Mouse (Mus musculus): ENCODE measurements around the gene Rps6kc1.
"Not testable (repeated sequence)": the region's sequence is repeated elsewhere in the genome, so short reads cannot be mapped to it uniquely, and the experiment has no call there.

Gene Rps6kc1

DNA sequence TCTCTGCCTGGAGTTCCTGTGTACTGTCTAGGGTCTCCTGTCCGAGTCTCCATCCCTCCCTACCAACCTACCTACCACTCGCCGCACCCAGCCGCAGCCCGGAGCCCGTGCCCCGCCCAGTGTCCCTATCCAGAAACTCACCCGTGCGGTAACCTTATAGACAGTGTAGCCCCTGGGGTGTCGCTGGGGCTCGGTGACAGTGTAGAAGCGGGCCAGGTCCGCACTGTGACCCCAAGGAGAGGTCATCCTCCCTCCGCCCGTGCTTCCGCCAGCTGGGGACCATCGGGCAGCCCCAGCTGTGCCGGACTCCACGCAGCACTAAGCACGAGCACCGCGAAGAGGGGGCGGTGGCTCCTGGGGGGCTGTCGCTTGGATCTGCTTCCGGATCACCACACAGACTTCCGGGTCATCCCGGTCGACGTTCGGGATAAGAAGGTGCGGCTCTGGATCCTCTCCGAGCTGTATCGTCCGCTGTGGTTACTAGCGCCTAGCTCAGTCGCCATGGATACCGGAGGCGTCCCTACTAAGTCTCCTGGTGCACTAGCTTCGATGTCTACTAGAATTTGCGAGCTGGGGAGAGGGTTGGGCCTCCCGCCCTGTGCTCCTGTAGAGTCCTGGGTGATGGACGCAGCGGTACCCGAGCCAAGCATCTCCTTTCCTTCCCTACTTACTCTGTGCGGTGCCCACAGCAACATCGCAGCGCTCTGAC is at the start of gene Rps6kc1:
Gene Rps6kc1, minus strand, starts transcription at position 356 of the 709 bp plus-strand sequence.
- in situ Hi-C loops (cut with MboI), result no loop called here

GRCm38 (mm10) chr1:190958821-190959220 is 47.3 kb upstream of the Rps6kc1 start:
- in situ Hi-C loops (cut with MboI), result no loop called here

DNA sequence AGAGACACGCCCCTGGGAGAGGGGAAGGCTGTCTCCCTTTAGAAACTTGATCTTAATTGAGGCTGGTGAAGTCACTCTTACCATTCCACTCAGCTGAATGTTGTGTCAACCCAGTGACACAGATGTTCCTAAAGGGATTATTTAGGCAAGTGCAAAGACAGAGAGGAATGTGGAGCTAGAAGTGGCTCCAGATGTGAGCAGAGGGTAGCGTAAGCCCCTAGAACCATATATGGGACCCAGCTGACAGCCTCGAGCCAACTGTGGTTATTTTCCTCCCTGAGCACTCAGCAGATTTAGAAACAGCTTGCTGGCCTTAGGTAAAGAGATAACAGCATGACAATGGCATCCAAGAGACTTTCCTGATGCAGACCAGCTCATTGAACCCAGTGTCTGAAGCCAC is 41.4 kb upstream of the Rps6kc1 start:
- in situ Hi-C loops (cut with MboI), result no loop called here

- in situ Hi-C loops (cut with MboI), result no loop called here
These were observed 39.4 kb upstream of the Rps6kc1 start for GRCm38 (mm10) chr1:190951014-190951413.

- in situ Hi-C loops (cut with MboI), result no loop called here
These were observed 37.3 kb upstream of the Rps6kc1 start for GRCm38 (mm10) chr1:190948846-190949245.

- in situ Hi-C loops (cut with MboI), result no loop called here
These were observed 36.9 kb upstream of the Rps6kc1 start for GRCm38 (mm10) chr1:190948439-190948838.

DNA sequence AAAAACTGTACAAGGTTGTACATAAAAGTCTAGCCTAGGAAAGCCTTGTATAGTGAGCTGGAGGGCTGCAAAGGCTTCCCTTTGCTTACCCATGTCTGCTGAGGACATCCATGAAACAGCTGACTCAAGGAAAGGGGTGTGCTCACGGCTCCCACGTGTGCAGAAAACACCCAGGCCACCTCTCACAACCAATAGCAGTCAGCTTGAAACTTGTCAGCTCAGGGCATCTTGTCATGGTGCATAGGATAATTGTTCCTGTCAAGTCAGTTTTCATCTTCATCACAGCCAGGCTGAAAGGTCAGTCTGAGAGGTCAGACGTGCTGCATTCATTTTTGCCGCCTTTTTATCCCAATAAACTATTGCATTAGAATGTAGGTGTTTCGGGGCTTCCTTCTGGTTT is 36.4 kb upstream of the Rps6kc1 start:
- in situ Hi-C loops (cut with MboI), result no loop called here

DNA sequence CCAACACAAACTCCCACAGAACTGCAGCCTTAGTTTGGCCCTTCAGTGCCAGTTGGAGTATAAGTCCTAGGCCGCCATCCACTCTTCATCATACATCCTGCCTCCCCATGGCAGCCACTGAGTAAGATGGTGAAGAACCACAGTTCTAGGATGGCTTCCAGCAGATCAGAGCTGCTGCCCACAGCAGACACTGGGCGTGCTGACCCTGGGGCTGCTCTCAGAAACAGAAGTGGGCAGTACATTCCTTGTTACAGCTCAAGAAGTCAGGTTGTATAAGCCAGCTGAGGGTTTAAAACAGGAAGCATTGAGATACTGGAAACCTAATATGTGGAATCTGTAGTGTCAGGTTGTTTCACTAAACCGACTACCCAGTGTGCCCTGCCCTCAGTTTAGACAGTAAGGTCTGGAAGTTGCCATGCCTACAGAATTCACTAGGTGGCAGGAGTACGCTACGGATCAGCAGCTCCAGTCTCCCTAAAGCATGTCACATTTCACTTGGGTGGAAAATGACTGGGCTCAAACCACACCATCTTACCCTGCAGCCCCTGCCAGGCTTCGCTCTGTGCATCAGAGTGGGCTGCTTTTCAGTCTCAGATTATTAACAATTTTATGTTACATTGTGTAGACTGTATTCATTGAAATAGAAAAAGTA is 32.7 kb upstream of the Rps6kc1 start:
- in situ Hi-C loops (cut with MboI), result no loop called here

DNA sequence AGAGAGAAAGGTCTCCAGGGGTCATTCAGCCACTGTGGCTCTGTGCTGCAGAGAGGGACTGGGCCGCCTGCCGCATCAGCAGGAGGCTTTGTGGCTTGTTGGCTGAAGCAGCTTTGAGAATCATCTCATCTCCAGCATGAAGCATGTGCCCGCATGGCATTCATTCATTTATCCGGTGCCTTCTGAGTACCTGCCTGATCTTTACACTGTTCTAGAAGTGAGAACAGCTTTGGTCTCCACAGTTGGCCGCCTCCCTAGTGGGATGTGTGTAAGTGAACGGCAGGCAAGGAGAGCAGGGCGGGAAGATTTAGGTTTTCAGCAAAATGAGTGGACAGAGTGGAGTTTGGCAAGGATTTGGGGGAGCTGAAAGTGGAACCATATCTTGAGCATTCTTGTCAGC is 28.2 kb upstream of the Rps6kc1 start:
- in situ Hi-C loops (cut with MboI), result no loop called here

GRCm38 (mm10) chr1:190930181-190930580 is 18.6 kb upstream of the Rps6kc1 start:
- in situ Hi-C loops (cut with MboI), result no loop called here

GRCm38 (mm10) chr1:190929010-190929695 is 17.6 kb upstream of the Rps6kc1 start:
- in situ Hi-C loops (cut with MboI), result no loop called here

GRCm38 (mm10) chr1:190928370-190929009 is 16.9 kb upstream of the Rps6kc1 start:
- in situ Hi-C loops (cut with MboI), result no loop called here

- in situ Hi-C loops (cut with MboI), result no loop called here
These were observed 16.3 kb upstream of the Rps6kc1 start for GRCm38 (mm10) chr1:190927751-190928369.

- in situ Hi-C loops (cut with MboI), result no loop called here
These were observed 15.7 kb upstream of the Rps6kc1 start for GRCm38 (mm10) chr1:190927311-190927710.

- in situ Hi-C loops (cut with MboI), result not testable (repeated sequence)
These were observed 13.2 kb upstream of the Rps6kc1 start, which contains the start of gene Angel2 for GRCm38 (mm10) chr1:190924812-190925211. TSS of gene Angel2 (plus strand) at chr1:190925112.

DNA sequence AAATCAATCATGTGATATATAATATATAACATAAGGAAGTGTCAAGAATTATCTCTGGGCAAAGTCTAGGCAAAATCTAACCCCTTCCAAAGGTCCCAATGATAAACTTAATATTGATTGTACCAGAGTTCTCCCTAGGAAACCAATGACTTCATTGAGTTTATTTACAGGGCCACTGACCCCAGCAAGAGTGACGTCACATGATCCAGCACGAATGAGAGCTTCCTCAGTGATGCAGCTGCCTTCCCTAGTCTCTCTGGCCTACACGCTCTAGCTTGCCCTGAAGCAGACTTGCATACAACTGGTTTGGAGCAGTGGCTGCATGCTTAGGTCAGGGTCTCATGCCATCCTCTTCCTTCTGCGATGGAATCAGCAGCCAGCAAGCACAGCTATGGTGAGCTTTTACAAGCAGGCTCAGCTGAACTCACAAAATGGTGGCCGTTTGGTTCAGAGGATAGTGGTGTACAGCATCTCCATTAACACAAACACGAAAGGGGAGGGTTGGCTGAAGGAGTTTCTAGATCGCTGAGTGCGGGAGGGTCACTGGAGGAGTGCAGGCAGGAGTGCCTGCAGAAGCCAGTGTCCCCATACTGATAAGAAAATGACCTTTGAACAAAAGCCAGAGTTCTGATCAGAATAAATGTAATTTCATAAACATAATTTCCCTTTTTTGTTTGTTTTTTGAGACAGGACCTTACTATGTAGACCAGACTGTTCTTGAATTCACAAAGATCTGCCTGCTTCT is 8.3 kb upstream of the Rps6kc1 start:
- in situ Hi-C loops (cut with MboI), result no loop called here

- in situ Hi-C loops (cut with MboI), result no loop called here
These were observed 7.4 kb upstream of the Rps6kc1 start for GRCm38 (mm10) chr1:190918938-190919337.

GRCm38 (mm10) chr1:190912623-190913022 is 1.1 kb upstream of the Rps6kc1 start:
- in situ Hi-C loops (cut with MboI), result no loop called here

DNA sequence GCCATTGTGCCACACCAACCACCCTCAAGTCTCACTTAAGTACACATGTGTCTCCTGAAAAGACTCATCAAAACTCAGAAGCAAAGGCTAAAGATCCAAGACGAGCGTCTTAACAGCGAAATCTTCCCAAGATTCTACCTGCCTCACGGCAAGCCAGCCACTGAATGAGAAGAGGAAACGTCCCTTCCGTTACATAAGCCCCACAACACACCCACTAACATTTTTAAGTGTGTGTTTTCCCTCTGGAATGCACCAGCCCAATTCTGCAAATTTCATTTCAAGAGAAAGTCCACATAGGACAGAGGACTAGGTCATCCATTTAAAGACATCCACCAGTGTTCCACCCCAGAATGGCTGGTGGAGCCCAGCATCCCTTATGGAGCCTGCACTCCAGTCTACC is 734 bp downstream of the Rps6kc1 start:
- in situ Hi-C loops (cut with MboI), result no loop called here

GRCm38 (mm10) chr1:190904714-190905113 is 6.9 kb downstream of the Rps6kc1 start:
- in situ Hi-C loops (cut with MboI), result no loop called here

GRCm38 (mm10) chr1:190904136-190904535 is 7.4 kb downstream of the Rps6kc1 start:
- in situ Hi-C loops (cut with MboI), result no loop called here

All from mature B cell (primary cell).